Mouse (Mus musculus): ENCODE data around the gene Vsig8.

DNA sequence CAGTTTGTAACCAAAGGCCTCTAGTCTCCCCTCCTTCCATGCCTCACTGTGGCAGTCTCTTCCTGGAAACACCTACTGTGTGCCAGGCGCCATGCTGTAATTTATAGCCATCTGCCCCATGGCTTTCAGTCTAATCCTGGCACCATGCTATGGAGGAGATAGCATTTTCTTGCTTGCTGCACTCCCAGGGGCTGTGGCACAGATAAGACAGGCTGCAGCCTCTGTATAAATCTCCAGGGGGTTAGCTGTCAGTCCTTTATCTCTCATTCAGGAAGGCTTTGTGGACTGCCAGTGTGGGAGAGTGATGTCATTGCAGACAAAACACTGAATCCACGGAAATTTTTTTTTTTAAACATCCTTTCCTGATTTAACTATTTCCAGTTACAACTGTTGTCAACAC, 47.6 kb upstream of the Vsig8 start:
- TF ChIP-seq CTCF (IDR thresholded peaks at IDR 0.05; ENCODE audit: borderline replicate concordance, control insufficient read depth, extremely low read depth, insufficient read depth, low read length, poor library complexity), result no peak
- no peak for TF ChIP-seq POLR2A (IDR thresholded peaks at IDR 0.05; ENCODE audit: control insufficient read depth, extremely low read depth, insufficient read depth, low read length, poor library complexity)
